Mouse (Mus musculus): ENCODE measurements around the gene Ripk1.
"Not testable (repeated sequence)": the region's sequence is repeated elsewhere in the genome, so short reads cannot be mapped to it uniquely, and the experiment has no call there.

Gene Ripk1

DNA sequence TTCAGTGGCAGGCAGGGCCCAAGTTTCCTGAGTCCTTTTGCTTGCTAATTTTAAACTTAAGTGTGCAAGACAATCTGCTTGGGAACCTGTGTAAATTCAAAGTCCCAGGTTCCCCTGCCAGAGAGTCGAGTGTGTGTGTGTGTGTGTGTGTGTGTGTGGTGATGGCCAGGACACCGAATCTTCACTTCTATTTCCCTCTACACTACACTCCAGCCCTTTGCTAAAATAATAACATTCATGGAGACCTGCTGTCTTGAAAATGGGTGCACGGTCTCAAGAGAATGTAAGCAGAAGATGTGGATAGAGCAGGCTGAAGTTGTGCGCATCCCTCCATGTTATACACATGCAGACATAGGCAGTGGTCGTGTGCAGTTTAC is 35.9 kb downstream of the Ripk1 start:
- no peak for DNase-seq (ENCODE audit: low read depth, low spot score)

DNA sequence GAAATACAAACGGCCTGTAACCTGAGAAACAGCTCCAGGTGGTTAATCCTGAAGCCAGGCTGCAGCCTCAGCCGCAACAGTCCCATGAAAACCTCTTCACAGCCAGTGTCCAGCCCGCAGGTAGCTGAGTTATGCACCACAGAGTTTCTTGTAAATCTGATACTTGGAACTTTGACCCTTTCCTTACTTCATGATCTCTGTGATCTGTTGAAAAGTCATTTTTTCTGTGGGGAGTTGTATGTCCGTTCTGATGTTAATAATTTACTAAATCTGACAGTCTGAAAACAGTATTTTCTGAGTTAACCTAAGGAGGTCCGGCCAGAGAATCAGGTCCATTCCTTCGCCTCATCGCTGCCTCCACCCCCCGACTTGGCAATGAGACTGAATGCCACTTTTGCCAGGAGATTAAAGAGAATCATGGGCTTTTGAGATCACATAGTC is 36.8 kb downstream of the Ripk1 start:
- no peak for DNase-seq (ENCODE audit: low read depth, low spot score)

GRCm38 (mm10) chr13:34040091-34040490 is 37.9 kb downstream of the Ripk1 start:
- no peak for DNase-seq (ENCODE audit: low read depth, low spot score)

GRCm38 (mm10) chr13:34043716-34044393 is 41.7 kb downstream of the Ripk1 start:
- no peak for DNase-seq (ENCODE audit: low read depth, low spot score)

GRCm38 (mm10) chr13:34045511-34046249 is 43.5 kb downstream of the Ripk1 start:
- no peak for DNase-seq (ENCODE audit: low read depth, low spot score)

DNA sequence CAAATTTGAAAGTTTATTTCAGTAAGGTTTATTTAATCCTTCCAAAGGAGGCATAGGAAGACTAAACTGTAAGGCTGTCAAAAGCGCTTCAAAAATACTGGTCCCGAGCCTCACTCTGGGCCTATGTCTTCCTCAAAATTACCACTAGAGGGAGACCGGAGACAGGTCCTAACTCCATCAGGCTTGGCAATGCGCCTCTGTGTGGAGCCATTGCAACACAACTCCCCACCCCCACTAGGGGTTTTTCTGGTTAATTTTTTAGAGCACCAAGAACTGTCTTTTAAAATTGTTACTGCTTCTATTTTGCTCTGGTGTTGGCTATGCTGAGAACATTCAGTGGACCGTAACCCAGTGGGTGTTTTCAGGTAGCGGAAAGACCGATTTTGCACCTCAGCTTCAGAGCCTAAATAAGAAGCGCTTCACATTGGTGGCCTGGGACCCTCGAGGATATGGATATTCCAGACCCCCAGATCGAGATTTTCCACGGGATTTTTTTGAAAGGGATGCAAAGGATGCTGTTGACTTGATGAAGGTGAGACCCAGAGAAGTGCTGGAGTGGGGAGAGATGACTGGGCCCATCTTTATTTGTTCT is 44.4 kb downstream of the Ripk1 start:
- DNase-seq (ENCODE audit: low read depth, low spot score), result peak; percentile 28

- DNase-seq (ENCODE audit: low read depth, low spot score), result no peak
Observed at GRCm38 (mm10) chr13:34047526-34047925, 45.4 kb downstream of the Ripk1 start.

DNA sequence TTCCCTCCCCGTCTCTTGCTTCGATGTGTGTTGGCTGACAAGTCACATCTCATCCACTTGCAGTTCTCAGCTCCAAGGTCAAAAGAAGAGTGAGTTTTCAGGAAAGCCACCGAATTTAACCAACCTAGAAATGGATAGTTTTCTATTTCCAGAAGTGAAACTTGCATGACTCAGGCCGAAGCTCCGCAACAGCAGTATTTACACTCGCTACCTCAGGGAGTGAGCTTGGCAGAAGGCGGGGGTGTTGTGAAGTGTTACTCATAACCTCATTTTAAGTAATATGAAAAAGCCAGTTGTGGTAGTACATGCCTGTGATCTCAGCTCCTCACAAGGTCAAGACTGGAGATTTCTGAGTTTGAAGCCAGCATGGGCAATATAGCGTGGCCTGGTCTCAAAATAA is 48.3 kb downstream of the Ripk1 start:
- DNase-seq (ENCODE audit: low read depth, low spot score), result no peak

- no peak for DNase-seq (ENCODE audit: low read depth, low spot score)
Observed at GRCm38 (mm10) chr13:34051692-34052091, 49.5 kb downstream of the Ripk1 start.

GRCm38 (mm10) chr13:34053673-34054282 is 51.6 kb downstream of the Ripk1 start:
- no peak for DNase-seq (ENCODE audit: low read depth, low spot score)

GRCm38 (mm10) chr13:34054391-34054790 is 52.2 kb downstream of the Ripk1 start:
- DNase-seq (ENCODE audit: low read depth, low spot score), result no peak

- no peak for DNase-seq (ENCODE audit: low read depth, low spot score)
Observed at GRCm38 (mm10) chr13:34054983-34055382, 52.8 kb downstream of the Ripk1 start.

DNA sequence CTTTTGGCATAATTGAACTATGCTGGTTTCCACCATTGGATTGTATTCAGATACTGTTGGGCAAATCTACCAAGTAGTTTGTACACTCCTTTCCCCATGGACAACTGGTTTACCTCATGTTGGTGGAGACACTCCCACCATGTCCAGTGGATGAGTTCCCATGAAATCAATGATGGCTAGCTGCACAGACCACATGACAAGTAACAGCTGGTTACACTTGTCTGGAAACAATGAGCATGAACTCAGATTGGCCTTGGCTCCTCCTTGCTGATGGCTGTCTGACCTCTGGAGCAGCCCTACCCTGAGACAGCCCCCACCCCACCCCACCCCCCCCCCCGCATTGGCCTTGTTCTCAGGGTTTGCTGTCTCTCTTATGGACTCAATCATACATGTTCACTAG is 55.1 kb downstream of the Ripk1 start:
- no peak for DNase-seq (ENCODE audit: low read depth, low spot score)

GRCm38 (mm10) chr13:34060061-34060460 is 57.9 kb downstream of the Ripk1 start:
- DNase-seq (ENCODE audit: low read depth, low spot score), result no peak

DNA sequence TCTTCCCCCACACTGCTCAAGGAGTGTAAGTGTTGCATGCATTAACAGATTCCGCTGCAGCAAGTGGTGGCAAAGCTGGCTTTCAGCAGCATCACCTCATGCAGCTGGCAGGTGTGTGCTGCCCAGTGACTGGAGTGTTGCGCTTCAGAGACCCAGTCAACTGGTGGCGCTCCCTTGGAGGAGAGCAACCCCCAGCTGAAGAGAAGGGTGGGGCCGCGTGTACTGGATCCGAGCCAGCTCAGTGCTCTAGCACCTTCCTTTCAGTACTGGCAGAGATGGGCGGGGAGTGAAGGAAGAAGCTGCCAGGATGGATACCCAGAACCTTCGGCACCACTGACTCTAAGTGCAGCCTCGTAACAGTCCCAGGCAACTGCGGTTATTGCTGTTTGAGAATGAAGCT is 60.3 kb downstream of the Ripk1 start:
- DNase-seq (ENCODE audit: low read depth, low spot score), result no peak

GRCm38 (mm10) chr13:34066351-34066750 is 64.2 kb downstream of the Ripk1 start:
- no peak for DNase-seq (ENCODE audit: low read depth, low spot score)

- no peak for DNase-seq (ENCODE audit: low read depth, low spot score)
Observed at GRCm38 (mm10) chr13:34070296-34070695, 68.1 kb downstream of the Ripk1 start.

GRCm38 (mm10) chr13:34071836-34072235 is 69.7 kb downstream of the Ripk1 start:
- DNase-seq (ENCODE audit: low read depth, low spot score), result no peak

- no peak for DNase-seq (ENCODE audit: low read depth, low spot score)
Observed at GRCm38 (mm10) chr13:34072847-34073246, 70.7 kb downstream of the Ripk1 start.

GRCm38 (mm10) chr13:34074441-34074840 is 72.3 kb downstream of the Ripk1 start:
- not testable (repeated sequence) for DNase-seq (ENCODE audit: low read depth, low spot score)

GRCm38 (mm10) chr13:34075893-34076292 is 73.7 kb downstream of the Ripk1 start:
- DNase-seq (ENCODE audit: low read depth, low spot score), result not testable (repeated sequence)

Data from WW6 (cell line).